In the genomic region with DNA sequence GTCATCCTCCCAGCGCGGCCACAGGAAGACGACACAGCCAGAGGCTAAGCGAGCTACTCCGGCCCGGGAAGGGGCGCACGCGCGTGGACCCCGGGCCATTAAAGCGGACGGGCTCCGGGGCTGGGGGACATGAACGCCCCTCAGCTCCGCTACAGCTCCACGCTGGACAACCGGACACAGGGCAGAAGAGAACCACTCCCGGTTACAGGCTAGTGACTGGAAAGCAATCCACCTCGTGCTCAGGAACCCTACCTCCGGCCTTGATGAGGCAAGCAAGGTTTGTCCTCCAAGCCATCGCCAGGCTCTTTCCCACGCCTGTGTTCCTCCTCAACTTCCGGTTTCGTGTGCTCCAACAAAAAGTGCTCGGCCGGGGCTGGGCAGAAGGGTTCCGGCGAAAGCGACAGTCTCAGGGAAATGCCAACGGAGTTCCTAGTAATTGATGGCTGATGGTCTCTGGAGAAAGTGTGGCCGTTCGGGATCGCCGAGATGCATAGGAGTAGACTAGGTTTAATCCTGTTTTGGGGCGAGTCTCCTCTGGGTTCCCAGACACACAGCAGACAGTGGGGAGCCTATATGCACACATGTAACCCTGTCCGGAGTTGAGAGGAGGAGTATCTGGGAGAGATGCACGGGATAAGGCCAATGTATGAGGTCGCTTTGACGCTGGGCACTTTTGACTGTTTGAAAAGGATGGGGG, we compare ENCODE assay signal across 8 mouse cellular contexts. TPM values are rescaled to one million over a fixed set of nuclear protein-coding genes. Genes with fewer than 3 reads are reported as not detected.
DNase-seq lines count a peak whose midpoint lies in the region; ATAC-seq and TF ChIP-seq lines count a peak whose summit lies in the region.

A gene (minus strand): TSS at position 351 of the 697 bp plus-strand sequence.

- TF ChIP-seq CTCF in cortical plate, adult 2 months (IDR thresholded peaks at IDR 0.05; ENCODE audit: extremely low read depth, insufficient read depth, low read length) = no peak

- H3K4me3 ChIP-seq in cortical plate, adult 2 months (ENCODE audit: insufficient read depth, low read length) = peak within 1 kb of the TSS; percentile 69
- peak within 1 kb of the TSS; percentile 94 for H3K4me3 ChIP-seq in megakaryocyte, embryonic 14.5 days (replicated peaks)

- 0 out of 2 replicates have a peak, but pooled peaks cover 2% of the 10 kb centered on the region for H3K4me1 ChIP-seq in cortical plate, adult 2 months (ENCODE audit: control insufficient read depth, insufficient read depth, low read length)
- peaks cover 62% of the 10 kb centered on the region for H3K4me1 ChIP-seq in megakaryocyte, embryonic 14.5 days

- peak; percentile 97 for TF ChIP-seq POLR2A in cortical plate, adult 2 months (IDR thresholded peaks at IDR 0.05; ENCODE audit: extremely low read depth, insufficient read depth, low read length)

- peak; percentile 80 for ATAC-seq in activated CD4-positive, CD25-positive, alpha-beta regulatory T cell, adult 4 months

- H3K36me3 ChIP-seq in megakaryocyte, embryonic 14.5 days (replicated peaks; ENCODE audit: low read length) = peaks cover 30% of the 10 kb centered on the region

- no peaks in the 10 kb centered on the region for H3K9me3 ChIP-seq in megakaryocyte, embryonic 14.5 days

- H3K27ac ChIP-seq in cortical plate, adult 2 months (ENCODE audit: insufficient read depth, low read length) = peak within 1 kb of the TSS; percentile 72

- no peaks in the 10 kb centered on the region for H3K27me3 ChIP-seq in megakaryocyte, embryonic 14.5 days (replicated peaks)

- DNase-seq in gastrocnemius, adult 8-10 months (ENCODE audit: low spot score in 2 of 2) = peak; percentile 63 to 65
- DNase-seq in hindlimb bud, embryonic 11.5 days (ENCODE audit: extremely low spot score, low read depth, low spot score) = peak; percentile 77
- DNase-seq in left cerebral cortex, adult 8-10 months (ENCODE audit: low spot score in 2 of 2) = peak; percentile 59 to 85
- DNase-seq in right cerebral cortex, postnatal 10 days (ENCODE audit: low spot score in 2 of 2) = peak; percentile 90 to 93
- DNase-seq in urinary bladder, postnatal 25 days (ENCODE audit: low spot score) = peak; percentile 78

RNA-seq across cellular contexts. Expression of the gene that starts here (rescaled TPM):
- polyA plus RNA-seq in activated CD4-positive, CD25-positive, alpha-beta regulatory T cell, adult 4 months (2017; shearing (Covaris generic)) = 10 to 100 TPM; 25.7 to 28.8 TPM
- 7.8 and 9.0 TPM in 2 replicates for polyA plus RNA-seq in cortical plate, adult 2 months (2012; rRNA removed)
- total RNA-seq in gastrocnemius, adult 8-10 months (2022) = 10 to 100 TPM; 19.0 to 22.1 (median 20.5) TPM
- 10 to 100 TPM in 3 of 4 experiments, 1 to 10 TPM in 1; 7.5 to 14.8 (median 10.9) TPM for total RNA-seq in left cerebral cortex, adult 8-10 months (2022)
- 0.44 TPM in 1 of 2 replicates, not detected in the other for polyA plus RNA-seq in megakaryocyte, embryonic 14.5 days (2012; ENCODE audit: insufficient read depth, low replicate concordance)

Comparison
In these comparisons a context has a peak if more than half of its experiments do, and no peak if none do; other contexts are left out.
1. Peak in every context shown above with its lines: DNase-seq, ATAC-seq, H3K4me3 ChIP-seq and H3K27ac ChIP-seq.